Mouse (Mus musculus) left cerebral cortex, adult 2 months (tissue): ENCODE measurements around the gene Olfr789. TPM values are rescaled to one million over a fixed set of nuclear protein-coding genes. Genes with fewer than 3 reads are reported as not detected.

ENCODE experiments used
- DNase-seq, 2 experiments: peaks; one replicate each; pipeline ENCODE4 v3.0.0; 2021 to 2022; ENCODE audit warnings: low spot score in 2 of 2, mixed read lengths in 1 of 2; ENCODE audit errors: extremely low spot score in 1 of 2
- H3K27ac ChIP-seq: fragments of 200-600 bp; 2 replicates; pipeline ENCODE4 v1.8.1; 2022
- H3K4me3 ChIP-seq: fragments of 200-600 bp; 2 replicates; pipeline ENCODE4 v1.8.1; 2022
- CTCF ChIP-seq: fragments of 200-600 bp; IDR thresholded peaks from 2 replicates; pipeline ENCODE4 v1.8.1; 2022; ENCODE audit warnings: antibody characterized with exemption, mild to moderate bottlenecking, moderate library complexity
- intact Hi-C: fragments of 180-260 bp; cut with DNase I; formaldehyde crosslinking; loops from one replicate; pipeline ENCODE4 v1.15.1; 2025
- long read RNA-seq, 2 experiments: library from polyadenylated mRNA; stranded (forward); transcript quantifications; one replicate each; pipeline ENCODE4 v2.0.0; 2021; ENCODE audit warnings: borderline mapping rate in 2 of 2
- total RNA-seq, 2 experiments: library from RNA; stranded (reverse); gene quantifications; 2 replicates each; pipeline ENCODE4 v1.2.3; 2021

Olfr789 gene
- total RNA-seq: not detected
- long read RNA-seq, experiment 1: 0 reads
- long read RNA-seq, experiment 2: 0 reads

DNA sequence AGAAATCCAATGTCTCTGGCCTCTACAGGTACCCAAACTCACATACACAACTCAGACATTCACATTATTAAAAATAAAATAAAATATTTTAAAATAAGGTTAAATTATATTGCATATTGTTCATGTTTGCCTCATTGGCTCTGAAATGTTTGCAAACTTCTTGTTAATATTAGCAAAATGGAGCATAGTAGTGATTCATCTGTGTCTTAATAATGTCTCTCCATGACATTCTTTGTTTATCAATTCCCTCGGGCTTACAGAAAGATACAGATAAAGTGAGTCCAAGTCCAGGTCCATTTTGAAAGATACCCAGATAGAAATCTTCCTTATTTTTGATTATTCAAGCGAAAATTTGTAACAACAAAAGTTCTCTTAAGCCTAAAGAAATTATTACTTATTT lies at the start of gene Olfr789:
TSS of gene Olfr789 (plus strand) at position 301 of the 400 bp plus-strand sequence.
- no peak for DNase-seq
- intact Hi-C loops: no loop called here
- TF ChIP-seq CTCF: no peak
- Histone ChIP-seq H3K4me3 (no peak within 1 kb of the TSS), H3K27ac (no peak within 1 kb of the TSS)

DNA sequence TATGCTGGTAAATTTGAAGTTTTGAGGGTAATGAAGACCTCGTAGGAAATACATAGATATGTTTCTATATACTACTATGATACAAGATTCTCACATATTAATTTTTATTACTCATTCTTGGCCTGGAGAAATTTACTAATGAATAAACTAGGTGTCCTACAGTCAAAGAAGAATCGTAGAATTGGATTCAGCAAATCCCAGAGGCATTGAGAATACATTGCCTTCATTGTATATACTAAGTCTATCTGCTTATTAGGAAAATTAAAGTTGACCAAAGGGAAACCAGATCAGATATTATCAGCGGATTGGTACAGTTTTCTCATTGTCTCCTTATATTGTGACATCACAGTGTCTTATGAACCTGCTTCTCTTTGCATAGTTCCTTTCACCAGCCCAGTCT lies 23.0 kb upstream of the Olfr789 start, which contains the start of gene Olfr787:
TSS of gene Olfr787 (plus strand) at position 301 of the 400 bp plus-strand sequence.
- TF ChIP-seq CTCF: no peak
- H3K4me3 ChIP-seq: no peak within 1 kb of the TSS
- H3K27ac ChIP-seq: no peak within 1 kb of the TSS
- no peak for DNase-seq
- intact Hi-C loops: no loop called here

DNA sequence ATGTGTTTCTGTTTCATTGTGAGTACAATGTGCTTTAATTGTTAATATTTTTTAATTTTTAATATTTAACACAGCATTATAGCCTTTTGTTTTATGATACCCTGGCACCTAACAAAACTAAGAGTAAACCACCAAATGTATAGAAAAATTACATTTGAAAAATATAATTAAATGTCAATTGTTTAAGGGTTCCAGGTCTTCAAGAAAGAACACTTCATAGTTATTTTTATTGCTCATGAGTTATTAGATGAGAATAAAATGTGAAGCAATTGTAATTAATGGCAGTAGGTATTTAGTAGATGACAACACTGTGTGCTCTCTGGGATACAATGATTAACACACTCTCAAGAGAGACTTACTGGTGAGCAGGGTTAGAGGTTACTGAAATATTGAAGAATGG lies 13.9 kb upstream of the Olfr789 start, which contains the start of gene Olfr788:
TSS of gene Olfr788 (plus strand) at position 301 of the 400 bp plus-strand sequence.
- Histone ChIP-seq H3K4me3 (no peak within 1 kb of the TSS), H3K27ac (no peak within 1 kb of the TSS)
- no peak for DNase-seq
- TF ChIP-seq CTCF: no peak
- intact Hi-C loops: no loop called here

DNA sequence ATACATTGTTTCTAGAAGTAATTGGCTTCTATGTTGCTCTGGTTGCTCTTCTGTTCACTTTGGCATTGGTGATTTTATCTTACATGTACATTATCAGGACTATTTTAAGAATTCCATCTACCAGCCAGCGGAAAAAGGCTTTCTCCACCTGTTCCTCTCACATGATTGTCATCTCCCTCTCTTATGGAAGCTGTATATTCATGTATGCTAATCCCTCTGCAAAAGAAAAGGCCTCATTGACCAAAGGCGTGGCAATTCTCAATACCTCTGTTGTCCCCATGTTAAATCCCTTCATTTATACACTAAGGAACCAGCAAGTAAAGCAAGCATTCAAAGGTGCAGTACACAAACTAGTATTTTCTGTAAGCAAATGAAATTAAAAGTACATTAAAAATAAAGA lies 11.3 kb upstream of the Olfr789 start:
- H3K4me3 ChIP-seq: no peak overlapping the region
- intact Hi-C loops: no loop called here
- H3K27ac ChIP-seq: no peak overlapping the region
- no peak for DNase-seq
- no peak for TF ChIP-seq CTCF

DNA sequence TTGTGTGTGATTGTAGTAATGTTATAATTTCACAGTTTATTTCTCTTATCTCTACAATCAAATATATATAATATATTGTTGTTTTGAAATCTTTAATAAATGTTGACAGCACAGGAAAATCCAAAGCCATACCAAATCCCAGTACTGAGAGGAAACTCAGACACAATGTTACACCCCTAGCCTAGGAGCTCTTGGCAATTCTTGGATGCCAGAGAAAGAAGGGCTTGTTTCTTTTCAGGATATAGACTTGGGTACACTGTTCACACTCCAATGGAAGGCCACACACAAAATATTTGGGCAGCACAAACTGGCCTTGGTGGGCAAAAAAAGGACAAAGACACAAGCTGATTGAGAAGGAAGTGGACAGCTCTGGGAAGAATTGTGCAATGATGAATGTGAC lies 10.8 kb upstream of the Olfr789 start:
- Histone ChIP-seq H3K27ac (no peak overlapping the region), H3K4me3 (no peak overlapping the region)
- DNase-seq: no peak
- intact Hi-C loops: no loop called here
- TF ChIP-seq CTCF: no peak

DNA sequence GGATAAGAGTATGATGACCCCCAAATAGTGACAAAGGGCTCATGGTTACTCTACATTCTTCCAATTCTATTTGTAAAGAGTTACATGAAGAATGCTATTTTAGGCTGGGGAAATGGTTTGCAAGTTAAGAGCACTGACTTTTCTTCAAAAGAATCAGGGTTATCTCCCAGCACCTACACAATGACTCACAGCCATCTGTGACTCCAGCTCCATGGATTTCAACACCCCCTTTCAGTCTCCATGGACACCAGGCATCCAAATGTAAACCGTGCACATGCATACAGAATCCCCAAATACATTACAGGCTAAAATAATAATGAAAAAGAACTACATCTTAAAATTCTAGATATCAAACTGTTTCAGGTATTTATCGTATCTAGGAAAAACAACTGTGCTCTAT lies 5.5 kb downstream of the Olfr789 start:
- no peak for TF ChIP-seq CTCF
- DNase-seq: peak; percentile 13 to 17
- intact Hi-C loops: no loop called here
- no peak overlapping the region for H3K4me3 ChIP-seq
- H3K27ac ChIP-seq: no peak overlapping the region

DNA sequence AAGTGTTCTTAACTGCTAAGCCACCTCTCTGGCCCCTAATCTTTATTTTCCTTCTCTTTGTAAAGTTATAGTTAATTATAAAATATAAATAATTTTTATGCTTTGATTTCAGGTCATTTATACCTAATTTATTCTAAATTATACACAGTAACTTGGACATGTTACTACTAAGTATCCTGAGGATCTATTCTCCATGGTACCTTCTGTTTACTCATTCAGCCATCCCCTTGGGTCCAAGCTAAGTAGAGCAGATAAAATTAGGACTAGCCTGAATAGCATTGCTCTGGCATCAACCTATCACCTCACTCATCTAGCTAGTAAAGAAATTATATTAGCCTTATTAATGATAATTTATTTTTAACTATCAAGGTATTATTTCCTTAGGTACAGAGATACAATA lies 13.6 kb downstream of the Olfr789 start, which contains the start of gene Olfr790:
TSS of gene Olfr790 (plus strand) at position 301 of the 400 bp plus-strand sequence.
- intact Hi-C loops: no loop called here
- no peak within 1 kb of the TSS for H3K4me3 ChIP-seq
- H3K27ac ChIP-seq: no peak within 1 kb of the TSS
- no peak for TF ChIP-seq CTCF
- DNase-seq: no peak

DNA sequence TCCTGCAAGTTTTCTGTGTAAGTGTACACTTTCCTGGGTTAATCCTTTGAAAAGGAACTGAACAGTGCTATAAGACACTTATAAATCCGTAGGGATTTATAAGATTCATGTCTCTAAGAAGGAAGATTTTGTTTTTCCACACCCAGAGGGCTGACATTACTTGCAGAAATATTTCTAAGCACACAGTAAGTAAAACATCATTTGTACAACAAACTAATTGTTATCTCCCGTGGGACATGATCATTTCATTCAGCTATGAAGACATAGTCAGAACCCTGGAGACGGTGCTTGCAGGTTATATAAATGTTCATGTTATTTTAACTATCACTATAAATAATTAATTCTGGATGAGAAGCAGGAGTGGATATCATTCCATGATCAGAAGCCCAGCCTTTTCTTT lies 36.9 kb downstream of the Olfr789 start, which contains the start of gene Olfr791:
TSS of gene Olfr791 (plus strand) at position 301 of the 400 bp plus-strand sequence.
- Histone ChIP-seq H3K27ac (no peak within 1 kb of the TSS), H3K4me3 (no peak within 1 kb of the TSS)
- DNase-seq: no peak
- intact Hi-C loops: no loop called here
- TF ChIP-seq CTCF: no peak

DNA sequence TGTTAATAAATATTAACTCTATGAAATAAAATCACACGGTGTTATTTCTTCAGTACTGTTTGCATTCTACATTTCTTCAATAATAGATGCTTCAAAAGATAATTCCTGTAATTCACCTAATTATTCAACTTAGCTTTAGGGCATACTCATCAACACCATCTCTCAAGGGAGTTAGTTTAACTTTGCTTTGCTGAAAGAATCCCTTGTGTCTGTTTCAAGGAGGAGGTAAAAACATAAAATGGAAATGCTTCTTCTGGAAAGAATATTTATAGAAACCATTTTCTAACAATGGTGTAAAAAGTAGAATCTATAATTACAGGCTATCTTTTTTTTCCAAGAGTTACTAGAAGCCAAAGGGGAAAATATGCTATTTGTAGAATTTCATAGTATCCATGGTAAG lies 54.3 kb downstream of the Olfr789 start, which contains the start of gene Olfr792:
TSS of gene Olfr792 (plus strand) at position 301 of the 400 bp plus-strand sequence.
- intact Hi-C loops: no loop called here
- TF ChIP-seq CTCF: no peak
- H3K4me3 ChIP-seq: no peak within 1 kb of the TSS
- no peak within 1 kb of the TSS for H3K27ac ChIP-seq
- no peak for DNase-seq

Other genes starting within 250 kb of the Olfr789 start
- not detected for gene Olfr774, start 248.5 kb upstream of the Olfr789 start, total RNA-seq
- under 1 TPM; 0.09 to 0.16 TPM for gene Olfr775, start 236.3 kb upstream of the Olfr789 start, total RNA-seq
- gene Olfr776, start 225.6 kb upstream of the Olfr789 start, total RNA-seq: not detected
- not detected for gene Olfr777, start 213.3 kb upstream of the Olfr789 start, total RNA-seq
- gene Olfr780, start 166.6 kb upstream of the Olfr789 start, total RNA-seq: not detected
- not detected for gene Olfr781, start 155.9 kb upstream of the Olfr789 start, total RNA-seq
- gene Olfr782, start 135.9 kb upstream of the Olfr789 start, total RNA-seq: not detected
- under 1 TPM in 1 of 2 experiments, not detected in 1; 0.21 TPM for gene Olfr784, start 100.7 kb upstream of the Olfr789 start, total RNA-seq
- gene Olfr785, start 79.3 kb upstream of the Olfr789 start, total RNA-seq: not detected
- gene Olfr786, start 57.4 kb upstream of the Olfr789 start, total RNA-seq: not detected
- gene Olfr787, start 22.9 kb upstream of the Olfr789 start, total RNA-seq: not detected
- gene Olfr788, start 13.8 kb upstream of the Olfr789 start, total RNA-seq: not detected
- not detected for gene Olfr790, start 13.7 kb downstream of the Olfr789 start, total RNA-seq
- not detected for gene Olfr791, start 37.0 kb downstream of the Olfr789 start, total RNA-seq
- gene Olfr792, start 54.4 kb downstream of the Olfr789 start, total RNA-seq: not detected
- gene Olfr794, start 82.9 kb downstream of the Olfr789 start, total RNA-seq: not detected
- gene Olfr796, start 127.8 kb downstream of the Olfr789 start, total RNA-seq: not detected
- gene Olfr798, start 143.2 kb downstream of the Olfr789 start, total RNA-seq: not detected
- gene Olfr799, start 152.7 kb downstream of the Olfr789 start, total RNA-seq: not detected
- not detected for gene Olfr800, start 172.9 kb downstream of the Olfr789 start, total RNA-seq
- gene Olfr801, start 189.1 kb downstream of the Olfr789 start, total RNA-seq: not detected
- gene Olfr802, start 203.4 kb downstream of the Olfr789 start, total RNA-seq: under 1 TPM in 1 of 2 experiments, not detected in 1; 0.11 TPM
- not detected for gene Olfr803, start 209.5 kb downstream of the Olfr789 start, total RNA-seq
- not detected for gene Olfr804, start 218.5 kb downstream of the Olfr789 start, total RNA-seq
- gene Olfr805, start 244.6 kb downstream of the Olfr789 start, total RNA-seq: not detected